Mouse (Mus musculus): ENCODE data around the gene Clstn3. TPM values are rescaled to one million over a fixed set of nuclear protein-coding genes. Genes with fewer than 3 reads are reported as not detected.
A peak's percentile ranks its signal among the peaks of the same experiment; 100 is the strongest.

Gene Clstn3
- polyA plus RNA-seq, 1 experiment from 2014 or later: 7.6 TPM

- no peaks in the 10 kb centered on the region for H3K9me3 ChIP-seq (ENCODE audit: control insufficient read depth, low read length)
- H3K9ac ChIP-seq (ENCODE audit: low read depth, low read length): no peak overlapping the region
- no peak overlapping the region for H3K4me2 ChIP-seq
- H3K27me3 ChIP-seq (replicated peaks; ENCODE audit: control insufficient read depth, insufficient read depth, low read length): no peaks in the 10 kb centered on the region
- peaks cover 10% of the 10 kb centered on the region for H3K4me1 ChIP-seq (replicated peaks; ENCODE audit: control insufficient read depth, insufficient read depth, low read length)
- ATAC-seq (replicated peaks; ENCODE audit: low FRiP score) (no peak), DNase-seq (ENCODE audit: low spot score) (no peak)
- H3K4me3 ChIP-seq (ENCODE audit: low read depth, low read length): no peak overlapping the region
- no peak overlapping the region for H3K27ac ChIP-seq (ENCODE audit: low read depth, low read length)
- H3K36me3 ChIP-seq (ENCODE audit: control insufficient read depth, insufficient read depth, low read length): no peaks in the 10 kb centered on the region
- 78% methylated on average over 18 of the region's 18 CpGs for WGBS
These were observed 14.8 kb downstream of the Clstn3 start for GRCm38 (mm10) chr6:124449668-124450383.

- no peaks in the 10 kb centered on the region for H3K9me3 ChIP-seq (ENCODE audit: control insufficient read depth, low read length)
- no peak overlapping the region for H3K4me2 ChIP-seq
- H3K4me1 ChIP-seq (replicated peaks; ENCODE audit: control insufficient read depth, insufficient read depth, low read length): peaks cover 10% of the 10 kb centered on the region
- 83% methylated on average over 16 of the region's 16 CpGs for WGBS
- no peak overlapping the region for H3K27ac ChIP-seq (ENCODE audit: low read depth, low read length)
- DNase-seq (ENCODE audit: low spot score): no peak
- H3K36me3 ChIP-seq (ENCODE audit: control insufficient read depth, insufficient read depth, low read length): no peaks in the 10 kb centered on the region
- ATAC-seq (replicated peaks; ENCODE audit: low FRiP score): 0 out of 2 replicates have a peak, but pooled peaks have one; percentile 25
- H3K4me3 ChIP-seq (ENCODE audit: low read depth, low read length): no peak overlapping the region
- no peaks in the 10 kb centered on the region for H3K27me3 ChIP-seq (replicated peaks; ENCODE audit: control insufficient read depth, insufficient read depth, low read length)
- H3K9ac ChIP-seq (ENCODE audit: low read depth, low read length): no peak overlapping the region
These were observed 15.5 kb downstream of the Clstn3 start for GRCm38 (mm10) chr6:124448959-124449667.

- Histone ChIP-seq H3K9ac (ENCODE audit: low read depth, low read length) (no peak overlapping the region), H3K36me3 (ENCODE audit: control insufficient read depth, insufficient read depth, low read length) (no peaks in the 10 kb centered on the region), H3K4me3 (ENCODE audit: low read depth, low read length) (no peak overlapping the region), H3K9me3 (ENCODE audit: control insufficient read depth, low read length) (no peaks in the 10 kb centered on the region), H3K4me2 (no peak overlapping the region), H3K27ac (ENCODE audit: low read depth, low read length) (no peak overlapping the region), H3K27me3 (replicated peaks; ENCODE audit: control insufficient read depth, insufficient read depth, low read length) (no peaks in the 10 kb centered on the region), H3K4me1 (replicated peaks; ENCODE audit: control insufficient read depth, insufficient read depth, low read length) (peaks cover 10% of the 10 kb centered on the region)
- no peak for ATAC-seq (replicated peaks; ENCODE audit: low FRiP score)
- WGBS: 63% methylated on average over 10 of the region's 10 CpGs
- DNase-seq (ENCODE audit: low spot score): no peak
These were observed 16.3 kb downstream of the Clstn3 start for GRCm38 (mm10) chr6:124448186-124448852.

- Histone ChIP-seq H3K9me3 (ENCODE audit: control insufficient read depth, low read length) (no peaks in the 10 kb centered on the region), H3K9ac (ENCODE audit: low read depth, low read length) (no peak overlapping the region), H3K4me2 (no peak overlapping the region), H3K27ac (ENCODE audit: low read depth, low read length) (no peak overlapping the region), H3K36me3 (ENCODE audit: control insufficient read depth, insufficient read depth, low read length) (no peaks in the 10 kb centered on the region), H3K4me3 (ENCODE audit: low read depth, low read length) (no peak overlapping the region), H3K27me3 (replicated peaks; ENCODE audit: control insufficient read depth, insufficient read depth, low read length) (no peaks in the 10 kb centered on the region), H3K4me1 (replicated peaks; ENCODE audit: control insufficient read depth, insufficient read depth, low read length) (peaks cover 10% of the 10 kb centered on the region)
- no peak for DNase-seq (ENCODE audit: low spot score)
- 84% methylated on average over 2 of the region's 2 CpGs for WGBS
- no peak for ATAC-seq (replicated peaks; ENCODE audit: low FRiP score)
These were observed 17.2 kb downstream of the Clstn3 start for GRCm38 (mm10) chr6:124447356-124447755.

GRCm38 (mm10) chr6:124446459-124446858, 18.1 kb downstream of the Clstn3 start:
- H3K27ac ChIP-seq (ENCODE audit: low read depth, low read length): no peak overlapping the region
- DNase-seq (ENCODE audit: low spot score): no peak
- no peak overlapping the region for H3K9ac ChIP-seq (ENCODE audit: low read depth, low read length)
- ATAC-seq (replicated peaks; ENCODE audit: low FRiP score): no peak
- H3K9me3 ChIP-seq (ENCODE audit: control insufficient read depth, low read length): no peaks in the 10 kb centered on the region
- H3K4me1 ChIP-seq (replicated peaks; ENCODE audit: control insufficient read depth, insufficient read depth, low read length): peaks cover 2% of the 10 kb centered on the region
- H3K27me3 ChIP-seq (replicated peaks; ENCODE audit: control insufficient read depth, insufficient read depth, low read length): no peaks in the 10 kb centered on the region
- H3K4me2 ChIP-seq: no peak overlapping the region
- whole genome bisulfite sequencing: 92% methylated on average over 9 of the region's 9 CpGs
- no peaks in the 10 kb centered on the region for H3K36me3 ChIP-seq (ENCODE audit: control insufficient read depth, insufficient read depth, low read length)
- H3K4me3 ChIP-seq (ENCODE audit: low read depth, low read length): no peak overlapping the region

GRCm38 (mm10) chr6:124446024-124446423, 18.6 kb downstream of the Clstn3 start:
- no peak overlapping the region for H3K4me2 ChIP-seq
- no peak overlapping the region for H3K4me3 ChIP-seq (ENCODE audit: low read depth, low read length)
- ATAC-seq (replicated peaks; ENCODE audit: low FRiP score) (no peak), DNase-seq (ENCODE audit: low spot score) (no peak)
- H3K4me1 ChIP-seq (replicated peaks; ENCODE audit: control insufficient read depth, insufficient read depth, low read length): peaks cover 2% of the 10 kb centered on the region; the same call in 1 of the 2 replicates
- no peak overlapping the region for H3K27ac ChIP-seq (ENCODE audit: low read depth, low read length)
- H3K9ac ChIP-seq (ENCODE audit: low read depth, low read length): no peak overlapping the region
- 86% methylated on average over 2 of the region's 2 CpGs for WGBS
- H3K9me3 ChIP-seq (ENCODE audit: control insufficient read depth, low read length): no peaks in the 10 kb centered on the region
- H3K27me3 ChIP-seq (replicated peaks; ENCODE audit: control insufficient read depth, insufficient read depth, low read length): no peaks in the 10 kb centered on the region
- no peaks in the 10 kb centered on the region for H3K36me3 ChIP-seq (ENCODE audit: control insufficient read depth, insufficient read depth, low read length)

GRCm38 (mm10) chr6:124443338-124443737, 21.3 kb downstream of the Clstn3 start:
- Histone ChIP-seq H3K9ac (ENCODE audit: low read depth, low read length) (no peak overlapping the region), H3K36me3 (ENCODE audit: control insufficient read depth, insufficient read depth, low read length) (no peaks in the 10 kb centered on the region), H3K4me3 (ENCODE audit: low read depth, low read length) (no peak overlapping the region), H3K27ac (ENCODE audit: low read depth, low read length) (no peak overlapping the region), H3K9me3 (ENCODE audit: control insufficient read depth, low read length) (no peaks in the 10 kb centered on the region), H3K4me2 (no peak overlapping the region), H3K4me1 (replicated peaks; ENCODE audit: control insufficient read depth, insufficient read depth, low read length) (no peaks in the 10 kb centered on the region), H3K27me3 (replicated peaks; ENCODE audit: control insufficient read depth, insufficient read depth, low read length) (no peaks in the 10 kb centered on the region)
- WGBS: 86% methylated on average over 2 of the region's 2 CpGs
- no peak for DNase-seq (ENCODE audit: low spot score)
- no peak for ATAC-seq (replicated peaks; ENCODE audit: low FRiP score)

- H3K36me3 ChIP-seq (ENCODE audit: control insufficient read depth, insufficient read depth, low read length): no peaks in the 10 kb centered on the region
- no peak overlapping the region for H3K9ac ChIP-seq (ENCODE audit: low read depth, low read length)
- no peak overlapping the region for H3K4me2 ChIP-seq
- 83% methylated on average over 7 of the region's 7 CpGs for WGBS
- no peaks in the 10 kb centered on the region for H3K4me1 ChIP-seq (replicated peaks; ENCODE audit: control insufficient read depth, insufficient read depth, low read length)
- H3K27ac ChIP-seq (ENCODE audit: low read depth, low read length): no peak overlapping the region
- ATAC-seq (replicated peaks; ENCODE audit: low FRiP score) (no peak), DNase-seq (ENCODE audit: low spot score) (no peak)
- H3K27me3 ChIP-seq (replicated peaks; ENCODE audit: control insufficient read depth, insufficient read depth, low read length): no peaks in the 10 kb centered on the region
- no peaks in the 10 kb centered on the region for H3K9me3 ChIP-seq (ENCODE audit: control insufficient read depth, low read length)
- H3K4me3 ChIP-seq (ENCODE audit: low read depth, low read length): no peak overlapping the region
These were observed 28.3 kb downstream of the Clstn3 start for GRCm38 (mm10) chr6:124436245-124436644.

Measured in liver, embryonic 11.5 days (tissue).